Mouse (Mus musculus) heart, embryonic 10.5 days (tissue): ENCODE results near the gene Rab23. TPM values are rescaled to one million over a fixed set of nuclear protein-coding genes. Genes with fewer than 3 reads are reported as not detected.
A peak's percentile ranks its signal among the peaks of the same experiment; 100 is the strongest.

Source experiments
- DNase-seq: peaks from one replicate; pipeline ENCODE4 v3.0.0-alpha.2; 2017; ENCODE audit warnings: low spot score
- H3K27ac ChIP-seq: fragments of 300-500 bp; sonication (generic); 2 replicates; pipeline ENCODE4 v1.5.1; 2016; ENCODE audit warnings: mild to moderate bottlenecking
- H3K27me3 ChIP-seq: fragments of 300-500 bp; sonication (generic); 2 replicates; pipeline ENCODE4 v1.6.1; 2016; ENCODE audit warnings: mild to moderate bottlenecking; ENCODE audit not compliant: poor library complexity, insufficient read depth, severe bottlenecking
- H3K36me3 ChIP-seq: fragments of 300-500 bp; sonication (generic); 2 replicates; pipeline ENCODE4 v1.6.1; 2016; ENCODE audit warnings: mild to moderate bottlenecking, moderate library complexity
- H3K4me1 ChIP-seq: fragments of 300-500 bp; sonication (generic); 2 replicates; pipeline ENCODE4 v1.6.1; 2016; ENCODE audit warnings: mild to moderate bottlenecking
- H3K4me3 ChIP-seq: fragments of 300-500 bp; sonication (generic); 2 replicates; pipeline ENCODE4 v1.5.1; 2016; ENCODE audit warnings: mild to moderate bottlenecking, moderate library complexity
- H3K9me3 ChIP-seq: fragments of 300-500 bp; sonication (generic); 2 replicates; pipeline ENCODE4 v1.6.1; 2016; ENCODE audit warnings: mild to moderate bottlenecking, moderate library complexity
- WGBS: fragments of 180-500 bp; shearing (Covaris S2); methylation state at CpG from one replicate; pipeline ENCODE4 v1.1.7; 2016; 5-methylcytosine and 5-hydroxymethylcytosine counted together
- polyA plus RNA-seq: library from polyadenylated mRNA; unstranded; fragments of >200 nt; fragmentation: Nextera tagmentation; extraction: Ambion mirVana; gene quantifications from 2 replicates; pipeline ENCODE4 v1.2.1, GENCODE M21; 2016

The Rab23 gene
- polyA plus RNA-seq, 1 experiment from 2014 or later, result 18.1 TPM

- no peaks in the 10 kb centered on the region for H3K27me3 ChIP-seq
- no peaks in the 10 kb centered on the region for H3K9me3 ChIP-seq
- H3K4me1 ChIP-seq, result peaks cover 26% of the 10 kb centered on the region
- H3K27ac ChIP-seq, result peak within 1 kb of the TSS; percentile 99
- DNase-seq, result peak; percentile 88
- 1% methylated on average over 56 of the region's 61 CpGs for WGBS
- H3K36me3 ChIP-seq, result peaks cover 10% of the 10 kb centered on the region
- peak within 1 kb of the TSS; percentile 89 for H3K4me3 ChIP-seq
Measured at GRCm38 (mm10) chr1:33757491-33758041, 37.9 kb downstream of the Rab23 start, which contains the start of gene Bag2. Bag2 (minus strand) TSS chr1:33757795.

GRCm38 (mm10) chr1:33758488-33758887 is 38.8 kb downstream of the Rab23 start:
- Histone ChIP-seq H3K9me3 (no peaks in the 10 kb centered on the region), H3K27ac (peak overlapping the region; percentile 99; the same call in 1 of the 2 replicates), H3K4me1 (peaks cover 26% of the 10 kb centered on the region), H3K36me3 (peaks cover 9% of the 10 kb centered on the region), H3K27me3 (no peaks in the 10 kb centered on the region), H3K4me3 (no peak overlapping the region)
- 54% methylated on average over 4 of the region's 4 CpGs for WGBS
- DNase-seq, result no peak

- no peak overlapping the region for H3K27ac ChIP-seq
- no peak overlapping the region for H3K4me3 ChIP-seq
- peaks cover 14% of the 10 kb centered on the region for H3K36me3 ChIP-seq
- 78% methylated on average over 2 of the region's 2 CpGs for WGBS
- H3K27me3 ChIP-seq, result no peaks in the 10 kb centered on the region
- DNase-seq, result no peak
- no peaks in the 10 kb centered on the region for H3K4me1 ChIP-seq
- H3K9me3 ChIP-seq, result no peaks in the 10 kb centered on the region
Measured at GRCm38 (mm10) chr1:33763826-33764225, 44.1 kb downstream of the Rab23 start.

GRCm38 (mm10) chr1:33765468-33766080 is 45.9 kb downstream of the Rab23 start:
- no peaks in the 10 kb centered on the region for H3K4me1 ChIP-seq
- WGBS, result 91% methylated on average over 11 of the region's 11 CpGs
- H3K27ac ChIP-seq, result no peak overlapping the region
- DNase-seq, result peak; percentile 56
- H3K36me3 ChIP-seq, result peaks cover 26% of the 10 kb centered on the region
- no peaks in the 10 kb centered on the region for H3K9me3 ChIP-seq
- no peak overlapping the region for H3K4me3 ChIP-seq
- H3K27me3 ChIP-seq, result no peaks in the 10 kb centered on the region

GRCm38 (mm10) chr1:33766520-33767508 is 47.1 kb downstream of the Rab23 start:
- H3K27me3 ChIP-seq, result no peaks in the 10 kb centered on the region
- no peaks in the 10 kb centered on the region for H3K9me3 ChIP-seq
- DNase-seq, result peak; percentile 36
- no peak overlapping the region for H3K4me3 ChIP-seq
- 90% methylated on average over 16 of the region's 16 CpGs for WGBS
- no peak overlapping the region for H3K27ac ChIP-seq
- no peaks in the 10 kb centered on the region for H3K4me1 ChIP-seq
- peaks cover 31% of the 10 kb centered on the region for H3K36me3 ChIP-seq

GRCm38 (mm10) chr1:33768091-33768787 is 48.6 kb downstream of the Rab23 start:
- WGBS, result 88% methylated on average over 1 of the region's 1 CpGs
- no peaks in the 10 kb centered on the region for H3K4me1 ChIP-seq
- H3K9me3 ChIP-seq, result no peaks in the 10 kb centered on the region
- no peak overlapping the region for H3K4me3 ChIP-seq
- no peak overlapping the region for H3K27ac ChIP-seq
- peaks cover 40% of the 10 kb centered on the region for H3K36me3 ChIP-seq
- H3K27me3 ChIP-seq, result no peaks in the 10 kb centered on the region
- DNase-seq, result peak; percentile 7

- H3K4me3 ChIP-seq, result no peak overlapping the region
- H3K9me3 ChIP-seq, result no peaks in the 10 kb centered on the region
- no peaks in the 10 kb centered on the region for H3K4me1 ChIP-seq
- no peak overlapping the region for H3K27ac ChIP-seq
- no peak for DNase-seq
- H3K36me3 ChIP-seq, result peaks cover 41% of the 10 kb centered on the region
- H3K27me3 ChIP-seq, result no peaks in the 10 kb centered on the region
Measured at GRCm38 (mm10) chr1:33768827-33769226, 49.1 kb downstream of the Rab23 start.

- Histone ChIP-seq H3K9me3 (no peaks in the 10 kb centered on the region), H3K27me3 (no peaks in the 10 kb centered on the region), H3K4me3 (no peak overlapping the region), H3K4me1 (no peaks in the 10 kb centered on the region), H3K36me3 (peaks cover 52% of the 10 kb centered on the region), H3K27ac (no peak overlapping the region)
- WGBS, result 94% methylated on average over 10 of the region's 10 CpGs
- peak; percentile 65 for DNase-seq
Measured at GRCm38 (mm10) chr1:33771621-33772020, 51.9 kb downstream of the Rab23 start.

- 93% methylated on average over 9 of the region's 9 CpGs for WGBS
- DNase-seq, result no peak
- H3K27me3 ChIP-seq, result no peaks in the 10 kb centered on the region
- H3K36me3 ChIP-seq, result peaks cover 57% of the 10 kb centered on the region
- no peaks in the 10 kb centered on the region for H3K9me3 ChIP-seq
- H3K4me1 ChIP-seq, result no peaks in the 10 kb centered on the region
- H3K4me3 ChIP-seq, result no peak overlapping the region
- no peak overlapping the region for H3K27ac ChIP-seq
Measured at GRCm38 (mm10) chr1:33772106-33772505, 52.4 kb downstream of the Rab23 start.

GRCm38 (mm10) chr1:33776175-33776611 is 56.5 kb downstream of the Rab23 start:
- Histone ChIP-seq H3K4me1 (no peaks in the 10 kb centered on the region), H3K27me3 (no peaks in the 10 kb centered on the region), H3K4me3 (no peak overlapping the region), H3K36me3 (peaks cover 48% of the 10 kb centered on the region), H3K9me3 (no peaks in the 10 kb centered on the region), H3K27ac (no peak overlapping the region)
- DNase-seq, result no peak
- WGBS, result 88% methylated on average over 14 of the region's 14 CpGs

GRCm38 (mm10) chr1:33784561-33784960 is 64.9 kb downstream of the Rab23 start:
- no peak for DNase-seq
- Histone ChIP-seq H3K9me3 (no peaks in the 10 kb centered on the region), H3K4me3 (no peak overlapping the region), H3K27ac (no peak overlapping the region), H3K4me1 (no peaks in the 10 kb centered on the region), H3K36me3 (peaks cover 33% of the 10 kb centered on the region), H3K27me3 (no peaks in the 10 kb centered on the region)
- 95% methylated on average over 5 of the region's 5 CpGs for WGBS

GRCm38 (mm10) chr1:33788072-33788471 is 68.4 kb downstream of the Rab23 start:
- H3K9me3 ChIP-seq, result no peaks in the 10 kb centered on the region
- DNase-seq, result no peak
- no peak overlapping the region for H3K4me3 ChIP-seq
- H3K27me3 ChIP-seq, result no peaks in the 10 kb centered on the region
- no peaks in the 10 kb centered on the region for H3K4me1 ChIP-seq
- peaks cover 17% of the 10 kb centered on the region; the same call in 1 of the 2 replicates for H3K36me3 ChIP-seq
- WGBS, result 85% methylated on average over 5 of the region's 5 CpGs
- H3K27ac ChIP-seq, result no peak overlapping the region
